Mouse (Mus musculus) lung, postnatal 36 days (tissue): ENCODE measurements at regions not wholly inside any gene's neighbourhood (a gene's known extent, or its start where the extent isn't known, plus 50 kb on each side); places are given as distances from the start of the nearest gene placed in this dataset.
A peak's percentile ranks its signal among the peaks of the same experiment; 100 is the strongest.

Source experiments
- DNase-seq: peaks from one replicate; pipeline ENCODE4 v3.0.0; 2022; ENCODE audit warnings: mixed read lengths

DNA sequence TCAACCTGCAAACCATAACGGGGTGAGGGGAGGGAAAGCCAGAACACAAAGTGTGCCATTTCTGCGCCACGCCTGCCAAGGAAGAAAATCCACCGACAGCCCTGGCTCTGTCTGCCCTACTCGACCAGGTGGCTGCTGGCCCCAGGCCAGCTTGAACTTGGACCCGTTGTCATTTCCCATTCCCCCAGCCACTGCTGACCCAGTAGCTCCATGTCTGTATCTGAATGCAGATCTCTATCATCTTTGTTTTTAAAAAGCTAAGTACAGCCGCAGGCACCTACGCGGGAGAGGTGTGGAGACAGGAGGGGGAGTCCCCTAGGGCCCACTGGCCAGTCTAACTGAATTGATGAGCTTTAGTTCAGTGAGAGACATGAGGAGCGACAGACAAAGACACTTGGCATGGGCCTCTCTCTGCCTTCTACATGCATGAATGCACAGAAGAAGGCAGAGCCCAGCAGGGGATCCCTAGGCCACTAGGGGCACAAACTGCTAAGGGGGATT lies 439.1 kb downstream of the Prdm2 start:
- DNase-seq = no peak

- DNase-seq = no peak
Observed at GRCm38 (mm10) chr4:142772751-142773455, 439.9 kb downstream of the Prdm2 start.

- no peak for DNase-seq
Observed at GRCm38 (mm10) chr4:142771520-142772150, 441.2 kb downstream of the Prdm2 start.

DNA sequence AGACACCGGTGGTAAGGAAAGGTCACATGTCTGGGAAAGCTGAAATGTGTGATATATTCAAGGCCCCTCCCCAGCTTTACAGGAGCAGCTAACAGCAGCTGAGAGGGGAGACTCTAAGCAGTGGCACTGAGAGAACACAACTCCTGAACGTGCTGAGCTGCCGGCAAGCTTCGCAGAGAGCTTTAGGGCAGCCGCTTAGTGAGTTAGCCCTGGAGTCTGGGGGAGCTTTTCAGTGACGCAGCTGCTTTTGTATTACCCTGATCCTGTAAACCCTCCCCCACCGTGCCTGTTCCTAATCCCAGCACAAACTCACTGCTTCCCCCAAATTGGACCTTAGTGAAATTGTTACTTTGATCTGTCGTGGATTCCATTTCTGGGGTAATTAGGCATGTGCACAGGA lies 442.6 kb downstream of the Prdm2 start:
- DNase-seq = no peak

GRCm38 (mm10) chr4:142767665-142768064 lies 445.1 kb downstream of the Prdm2 start:
- DNase-seq = no peak

- DNase-seq = no peak
Observed at GRCm38 (mm10) chr4:142761577-142761976, 451.2 kb downstream of the Prdm2 start.

- DNase-seq = no peak
Observed at GRCm38 (mm10) chr4:142758102-142758501, 454.7 kb downstream of the Prdm2 start.

DNA sequence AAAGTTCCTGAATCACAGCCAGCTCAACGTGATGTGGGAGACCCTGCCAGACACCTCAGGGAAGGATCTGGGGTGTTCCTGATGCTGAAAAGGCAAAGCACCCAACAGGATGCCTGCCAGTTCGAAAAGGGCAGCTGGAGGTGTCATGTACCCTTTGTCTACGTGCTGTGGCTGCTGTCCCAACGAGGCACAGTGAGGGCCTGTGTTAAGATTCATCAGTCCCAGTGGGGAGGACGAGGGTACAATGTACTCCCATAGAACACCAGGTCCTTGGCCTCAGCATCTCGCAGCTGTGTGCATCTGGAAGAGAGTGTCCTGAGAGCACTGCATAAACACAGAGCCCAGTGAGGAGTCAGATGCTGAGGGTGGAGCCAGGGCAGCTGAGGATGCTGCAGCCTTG lies 456.5 kb downstream of the Prdm2 start:
- peak; percentile 28 for DNase-seq

DNA sequence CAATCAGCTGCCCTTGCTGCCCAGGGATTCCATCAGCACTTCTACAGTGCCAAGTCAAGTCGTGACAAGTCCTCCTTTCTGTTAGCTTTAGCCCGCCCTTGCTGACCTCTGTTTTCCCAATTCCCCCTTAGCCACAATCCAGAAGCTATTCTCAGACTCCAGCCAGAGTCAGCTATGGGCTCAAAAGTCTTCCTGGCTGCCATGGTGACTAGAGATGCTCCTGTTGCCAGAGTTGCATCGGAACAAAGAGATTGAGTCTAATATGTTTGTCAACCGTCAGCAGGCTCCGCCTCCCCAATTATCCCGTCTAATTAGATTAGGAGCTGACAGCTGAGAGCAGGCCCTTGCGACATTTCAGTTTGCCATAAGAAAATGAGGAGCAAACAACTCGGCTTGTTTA lies 462.9 kb downstream of the Prdm2 start:
- DNase-seq = peak; percentile 3

DNA sequence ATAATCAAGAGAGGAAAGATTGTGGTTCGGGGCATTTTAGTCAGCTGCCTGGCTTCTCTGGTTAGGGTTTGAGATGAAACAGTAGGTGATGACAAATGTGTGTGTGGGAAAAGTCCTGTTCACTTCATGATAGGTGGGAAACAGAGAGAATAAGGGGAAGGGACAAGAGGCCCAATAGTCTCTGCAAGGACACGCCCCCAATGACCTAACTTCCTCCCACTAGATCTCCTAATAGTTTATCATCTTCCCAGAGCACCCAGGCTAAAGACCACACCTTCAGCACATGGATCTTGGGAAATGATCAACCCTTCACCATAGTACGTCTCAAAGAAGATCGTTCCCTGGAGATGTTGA lies 484.3 kb upstream of the Kazn start:
- no peak for DNase-seq

- DNase-seq = no peak
Observed at GRCm38 (mm10) chr4:142722845-142723553, 483.8 kb upstream of the Kazn start.

DNA sequence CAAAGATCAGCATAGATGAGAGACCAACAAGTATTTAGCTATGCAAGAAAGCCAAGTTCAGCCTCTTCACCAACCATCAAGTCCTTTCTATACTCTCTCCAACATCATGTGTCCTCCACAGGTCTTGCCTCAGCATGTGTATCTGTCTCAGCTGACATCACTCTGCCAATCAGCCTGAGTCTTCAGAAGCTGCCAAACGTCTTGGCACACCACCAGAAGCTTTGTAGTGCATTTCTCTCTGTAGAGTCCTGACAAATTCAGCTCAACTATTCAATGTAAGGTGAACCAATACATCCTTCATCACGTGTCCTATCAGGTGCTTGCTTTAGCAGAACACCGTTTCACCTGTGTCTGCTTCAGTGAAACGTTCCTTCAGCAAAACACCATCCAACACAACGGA lies 462.4 kb upstream of the Kazn start:
- DNase-seq = no peak

DNA sequence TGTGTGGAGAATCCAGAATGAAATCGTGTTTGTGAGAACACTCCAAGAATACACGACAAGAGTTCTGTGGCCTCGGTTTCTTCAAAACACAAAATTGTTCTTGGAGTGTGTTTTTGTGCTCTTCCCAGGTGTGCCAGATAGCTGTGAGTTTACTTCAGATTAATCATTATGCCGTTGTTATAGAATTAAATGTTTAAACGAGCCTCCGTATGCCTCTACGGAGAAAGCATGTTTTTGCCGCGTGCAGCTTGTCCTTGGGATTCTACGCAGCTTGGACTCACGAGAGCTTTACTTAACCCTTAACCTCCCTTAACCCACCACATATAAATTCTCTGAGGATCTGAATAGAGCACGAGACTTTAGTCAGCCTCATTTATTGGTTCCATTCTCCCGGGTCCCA lies 455.7 kb upstream of the Kazn start:
- DNase-seq = no peak

GRCm38 (mm10) chr4:142688241-142688640 lies 449.0 kb upstream of the Kazn start:
- no peak for DNase-seq

- peak; percentile 4 for DNase-seq
Observed at GRCm38 (mm10) chr4:142677426-142677825, 438.2 kb upstream of the Kazn start.

- peak; percentile 1 for DNase-seq
Observed at GRCm38 (mm10) chr4:142674641-142675465, 435.7 kb upstream of the Kazn start.

DNA sequence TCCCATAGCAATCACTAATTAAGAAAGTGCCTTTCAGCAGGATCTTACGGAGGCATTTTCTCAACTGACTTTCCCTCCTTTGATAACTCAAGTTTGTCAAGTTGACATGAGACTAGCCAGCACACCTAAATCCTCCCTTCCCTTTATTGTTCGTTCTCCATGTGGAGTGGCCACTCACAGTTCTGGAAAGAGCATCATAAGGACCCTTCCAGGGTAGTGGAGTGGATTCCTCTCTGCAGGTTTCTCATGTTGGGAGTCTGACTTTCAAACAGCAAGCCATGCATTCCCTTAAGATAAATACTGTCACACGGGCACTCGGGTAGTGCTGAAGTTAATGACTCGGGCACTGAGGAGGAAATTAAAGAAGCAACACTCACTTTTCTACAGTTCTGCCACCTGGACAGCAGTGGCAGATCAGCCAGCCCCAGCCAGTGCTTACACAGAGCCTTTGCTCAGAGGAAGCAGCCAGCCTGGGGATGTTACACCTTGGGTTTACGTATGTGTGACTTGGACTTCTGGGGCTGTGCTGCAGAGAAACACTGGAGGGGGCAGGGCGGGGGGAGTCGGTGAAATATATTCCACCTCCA lies 432.8 kb upstream of the Kazn start:
- peak; percentile 59 for DNase-seq

DNA sequence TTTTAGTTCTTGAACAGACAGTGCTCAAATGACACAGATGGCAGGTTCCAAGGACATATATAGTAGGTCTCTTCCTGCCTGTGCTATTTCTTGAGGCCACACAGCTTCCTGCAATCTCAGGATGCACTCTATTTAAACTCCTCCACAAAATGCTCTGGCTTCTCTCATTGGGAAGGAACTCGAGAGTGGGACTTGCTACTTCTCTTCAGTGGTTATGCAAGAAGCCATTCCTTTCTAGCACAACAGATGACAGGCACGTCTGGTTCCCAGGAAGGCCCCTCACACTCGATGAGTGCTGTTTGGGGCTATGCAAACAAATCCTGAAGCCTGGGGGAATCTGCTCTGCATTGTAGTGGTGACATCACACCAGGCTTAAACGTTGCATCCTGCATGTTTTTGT lies 425.6 kb upstream of the Kazn start:
- no peak for DNase-seq

DNA sequence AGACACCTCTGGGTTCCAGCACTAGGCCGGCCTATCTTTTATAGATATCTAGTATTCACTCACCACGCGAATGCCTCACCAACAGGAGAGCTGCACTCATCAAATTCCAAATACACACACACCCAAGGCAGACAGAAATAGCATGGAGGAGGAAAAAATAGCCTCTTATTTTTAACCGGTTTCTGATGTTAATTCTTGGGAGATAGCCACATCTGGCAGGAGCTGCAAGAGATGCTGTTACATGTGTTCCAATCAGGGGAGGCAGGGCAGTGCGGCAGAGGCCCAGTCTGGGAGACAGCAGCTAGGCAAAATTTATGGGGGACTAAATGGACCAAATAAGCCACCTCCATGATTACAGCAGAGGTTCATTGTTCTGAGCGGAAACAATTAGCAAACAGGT lies 419.0 kb upstream of the Kazn start:
- no peak for DNase-seq

- DNase-seq = no peak
Observed at GRCm38 (mm10) chr4:142641069-142641468, 401.9 kb upstream of the Kazn start.

- DNase-seq = no peak
Observed at GRCm38 (mm10) chr4:142639340-142639733, 400.1 kb upstream of the Kazn start.

- no peak for DNase-seq
Observed at GRCm38 (mm10) chr4:142638733-142639339, 399.6 kb upstream of the Kazn start.
